Mouse (Mus musculus): ENCODE measurements around the gene Mpz. TPM values are rescaled to one million over a fixed set of nuclear protein-coding genes. Genes with fewer than 3 reads are reported as not detected.

Mpz gene
- polyA plus RNA-seq (2017; shearing (Covaris generic)): not detected

GRCm38 (mm10) chr1:171149974-171150760 is at the start of gene Mpz, which contains the start of gene Sdhc:
Gene Mpz (plus strand): TSS chr1:171150711.
Gene Sdhc (minus strand): TSS chr1:171150603.

GRCm38 (mm10) chr1:171113873-171114299 is 36.6 kb upstream of the Mpz start, which contains the start of gene Cfap126:
Gene Cfap126 (plus strand): TSS chr1:171113918.

DNA sequence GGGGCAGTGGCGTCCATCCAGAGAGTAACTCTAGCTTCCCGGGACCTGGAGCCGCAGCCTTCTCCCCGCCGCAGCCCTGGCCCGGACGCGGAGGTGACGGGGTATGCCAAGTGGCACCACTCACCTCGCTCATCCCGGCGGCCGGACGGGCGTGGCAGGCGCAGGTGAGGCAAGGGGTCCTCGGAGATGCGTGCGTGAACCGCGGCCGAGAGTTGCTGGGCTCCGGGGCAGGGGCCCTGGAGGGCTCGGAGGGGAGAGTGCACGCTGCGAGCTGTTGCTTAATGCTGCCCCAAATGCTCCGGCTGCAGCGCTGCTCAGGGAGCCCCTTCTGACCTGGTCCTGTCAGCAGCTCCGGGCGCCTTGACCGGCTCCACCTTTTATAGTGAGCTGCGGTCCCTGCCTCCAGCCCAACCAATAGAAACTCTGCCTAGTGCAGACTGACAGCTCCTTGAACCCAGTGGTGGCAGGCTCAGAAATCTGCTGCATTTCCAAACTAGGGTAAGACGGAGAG is 45.4 kb downstream of the Mpz start, which contains the start of gene Pcp4l1:
Gene Pcp4l1 (minus strand): TSS at position 382 of the 511 bp plus-strand sequence.

Other genes with a start within 250 kb of the Mpz start
- not detected for gene Fcrlb, start 237.8 kb upstream of the Mpz start, polyA plus RNA-seq (2017; shearing (Covaris generic))
- not detected for gene Fcrla, start 223.1 kb upstream of the Mpz start, polyA plus RNA-seq (2017; shearing (Covaris generic))
- gene Fcgr2b, start 174.2 kb upstream of the Mpz start, polyA plus RNA-seq (2017; shearing (Covaris generic)): not detected
- gene Fcgr4, start 131.8 kb upstream of the Mpz start, polyA plus RNA-seq (2017; shearing (Covaris generic)): not detected
- 1.3 TPM for gene Fcgr3, start 85.8 kb upstream of the Mpz start, polyA plus RNA-seq (2017; shearing (Covaris generic))
- not detected for gene Cfap126, start 36.8 kb upstream of the Mpz start, polyA plus RNA-seq (2017; shearing (Covaris generic))
- 119 TPM for gene Sdhc, start 108 bp upstream of the Mpz start, polyA plus RNA-seq (2017; shearing (Covaris generic))
- not detected for gene Pcp4l1, start 45.6 kb downstream of the Mpz start, polyA plus RNA-seq (2017; shearing (Covaris generic))
- gene Nr1i3, start 63.3 kb downstream of the Mpz start, polyA plus RNA-seq (2017; shearing (Covaris generic)): 0.37 TPM
- gene Tomm40l, start 71.8 kb downstream of the Mpz start, polyA plus RNA-seq (2017; shearing (Covaris generic)): 17.5 TPM
- gene Apoa2, start 74.3 kb downstream of the Mpz start, polyA plus RNA-seq (2017; shearing (Covaris generic)): not detected
- not detected for gene Fcer1g, start 83.7 kb downstream of the Mpz start, polyA plus RNA-seq (2017; shearing (Covaris generic))
- gene Adamts4, start 99.7 kb downstream of the Mpz start, polyA plus RNA-seq (2017; shearing (Covaris generic)): 0.12 TPM
- 124 TPM for gene Ndufs2, start 100.7 kb downstream of the Mpz start, polyA plus RNA-seq (2017; shearing (Covaris generic))
- gene B4galt3, start 119.6 kb downstream of the Mpz start, polyA plus RNA-seq (2017; shearing (Covaris generic)): 51.8 TPM
- 62.3 TPM for gene Ppox, start 130.5 kb downstream of the Mpz start, polyA plus RNA-seq (2017; shearing (Covaris generic))
- 57.4 TPM for gene Usp21, start 137.3 kb downstream of the Mpz start, polyA plus RNA-seq (2017; shearing (Covaris generic))
- gene Ufc1, start 144.3 kb downstream of the Mpz start, polyA plus RNA-seq (2017; shearing (Covaris generic)): 50.7 TPM
- gene Dedd, start 178.4 kb downstream of the Mpz start, polyA plus RNA-seq (2017; shearing (Covaris generic)): 32.6 TPM
- gene Nit1, start 194.9 kb downstream of the Mpz start, polyA plus RNA-seq (2017; shearing (Covaris generic)): 39.4 TPM
- gene Pfdn2, start 195.0 kb downstream of the Mpz start, polyA plus RNA-seq (2017; shearing (Covaris generic)): 112 TPM
- not detected for gene Klhdc9, start 210.1 kb downstream of the Mpz start, polyA plus RNA-seq (2017; shearing (Covaris generic))
- 0.10 TPM for gene Nectin4, start 219.4 kb downstream of the Mpz start, polyA plus RNA-seq (2017; shearing (Covaris generic))
- gene Arhgap30, start 238.2 kb downstream of the Mpz start, polyA plus RNA-seq (2017; shearing (Covaris generic)): 159 TPM

Data from naive thymus-derived CD4-positive, alpha-beta T cell, adult 5 months (primary cell).